Mouse (Mus musculus) heart, postnatal 14 days (tissue): ENCODE data around the gene Vamp9. TPM values are rescaled to one million over a fixed set of nuclear protein-coding genes. Genes with fewer than 3 reads are reported as not detected.

Experiments
- DNase-seq, 2 experiments: peaks; one replicate each; pipeline ENCODE4 v3.0.0; 2021 to 2022
- intact Hi-C: fragments of 180-260 bp; cut with DNase I; formaldehyde crosslinking; loops from one replicate; pipeline ENCODE4 v1.15.1; 2025
- total RNA-seq, 2 experiments: library from RNA; stranded (reverse); gene quantifications; 2 replicates each; pipeline ENCODE4 v1.2.3; 2021

Gene Vamp9
- total RNA-seq, 2 experiments from 2014 or later, result not detected

DNA sequence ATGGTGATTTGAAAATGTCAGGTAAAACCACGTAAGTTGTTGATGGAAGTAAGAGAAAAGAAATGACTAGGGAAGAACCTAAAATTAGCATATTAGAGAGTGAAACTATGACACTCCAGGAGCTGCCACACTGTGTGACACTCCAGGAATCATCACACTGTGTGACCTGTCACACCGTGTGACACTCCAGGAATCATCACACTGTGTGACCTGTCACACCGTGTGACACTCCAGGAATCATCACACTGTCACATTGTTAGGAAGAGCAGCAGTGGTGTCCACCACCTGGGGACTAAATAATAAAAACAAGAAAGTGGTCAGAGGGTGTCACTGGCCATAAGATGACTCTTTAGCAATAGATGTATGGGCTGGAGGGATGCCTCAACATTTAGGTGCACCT is 33.4 kb downstream of the Vamp9 start:
- intact Hi-C loops, result no loop called here
- no peak for DNase-seq

DNA sequence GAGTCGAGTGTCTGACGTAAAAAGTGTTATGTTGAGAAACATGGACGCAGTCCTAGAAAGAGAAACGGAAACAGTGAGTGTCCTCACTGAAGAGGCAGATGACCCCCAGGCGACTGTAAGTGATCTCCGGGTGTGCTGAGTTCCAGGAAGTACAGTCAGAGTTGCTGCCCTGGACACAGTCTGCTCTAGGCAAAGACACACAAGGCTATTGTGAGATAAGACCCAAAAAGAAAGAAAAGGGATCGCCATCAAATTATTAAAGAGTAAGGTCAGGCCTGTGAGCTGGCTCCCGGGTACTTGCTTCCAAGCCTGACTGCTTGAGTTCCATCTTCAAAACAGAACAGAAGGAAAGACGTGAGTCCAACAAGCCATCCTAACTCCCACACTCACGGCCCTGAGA is 35.2 kb downstream of the Vamp9 start:
- no peak for DNase-seq
- intact Hi-C loops, result no loop called here

DNA sequence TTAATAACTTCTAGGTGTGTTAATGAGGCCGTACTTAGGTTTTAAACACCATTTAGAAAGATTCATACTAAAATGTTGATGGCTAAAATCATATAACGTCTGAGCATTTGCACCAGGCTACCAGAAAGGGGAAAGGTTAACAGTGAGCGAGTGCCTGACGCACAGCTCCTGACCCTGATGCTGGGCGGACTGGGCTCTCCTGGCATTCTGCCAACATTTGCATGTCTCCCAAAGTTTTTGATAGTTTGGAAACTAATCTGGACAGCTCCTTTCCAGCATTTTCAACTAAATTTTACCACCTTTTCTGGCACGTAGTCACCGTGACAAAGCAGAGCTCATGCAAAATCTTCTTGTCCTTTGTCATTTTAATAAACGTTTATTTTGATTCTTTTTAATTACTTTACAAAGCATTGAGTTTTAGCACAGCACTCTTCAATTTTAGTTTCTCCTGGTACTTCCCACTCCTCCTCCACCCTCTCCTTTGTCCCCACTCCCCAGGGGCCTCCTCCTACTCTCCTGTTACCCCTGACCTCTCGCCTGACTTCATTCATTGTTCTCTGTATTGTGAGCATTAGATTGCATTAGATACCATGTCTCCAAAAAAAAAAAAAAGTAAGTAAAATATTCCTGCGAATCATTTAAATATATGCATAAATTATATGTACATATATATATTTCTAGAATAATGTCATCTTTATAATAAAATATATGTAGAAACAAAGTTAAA is 35.9 kb downstream of the Vamp9 start:
- intact Hi-C loops, result no loop called here
- no peak for DNase-seq

DNA sequence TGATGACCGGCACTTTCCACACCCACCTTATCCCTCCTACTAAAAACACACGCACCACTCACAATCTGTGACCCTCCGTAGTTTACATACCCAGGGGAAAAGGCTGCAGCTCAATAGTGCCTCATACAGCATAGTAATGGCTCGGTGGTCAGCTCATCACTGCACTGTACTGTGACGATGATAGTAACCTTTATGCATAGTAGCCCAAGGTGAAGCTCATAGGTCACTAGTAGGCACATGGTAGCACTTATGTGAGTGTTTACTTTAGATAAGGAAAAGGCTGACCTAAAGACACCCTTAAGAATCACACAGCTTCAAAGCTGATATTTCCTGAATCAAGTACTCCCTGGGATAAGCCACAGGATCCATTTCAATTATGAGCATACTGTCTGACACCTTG is 46.5 kb downstream of the Vamp9 start:
- DNase-seq, result no peak
- intact Hi-C loops, result no loop called here

DNA sequence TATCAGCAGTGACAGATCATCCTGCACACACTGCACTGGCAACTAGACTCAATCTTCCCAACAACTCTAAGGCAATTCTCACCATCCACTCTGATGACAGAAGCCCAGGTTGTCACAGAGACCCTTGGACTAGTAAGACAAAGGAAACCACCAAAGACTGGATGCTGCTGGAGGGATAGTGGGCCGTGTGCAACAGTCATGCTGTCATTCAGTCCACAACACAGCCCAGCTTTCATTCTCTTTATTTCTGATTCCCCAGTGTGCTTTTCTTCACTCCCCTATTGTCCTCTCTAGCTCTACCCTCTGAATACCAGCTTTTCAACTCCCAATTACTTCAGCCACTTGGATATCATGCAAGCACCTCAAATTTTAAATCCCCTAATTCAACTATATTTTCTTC is 47.8 kb downstream of the Vamp9 start:
- no peak for DNase-seq
- intact Hi-C loops, result no loop called here

- intact Hi-C loops, result no loop called here
- DNase-seq, result no peak
These were observed 52.6 kb downstream of the Vamp9 start for GRCm38 (mm10) chr5:99958666-99959065.

DNA sequence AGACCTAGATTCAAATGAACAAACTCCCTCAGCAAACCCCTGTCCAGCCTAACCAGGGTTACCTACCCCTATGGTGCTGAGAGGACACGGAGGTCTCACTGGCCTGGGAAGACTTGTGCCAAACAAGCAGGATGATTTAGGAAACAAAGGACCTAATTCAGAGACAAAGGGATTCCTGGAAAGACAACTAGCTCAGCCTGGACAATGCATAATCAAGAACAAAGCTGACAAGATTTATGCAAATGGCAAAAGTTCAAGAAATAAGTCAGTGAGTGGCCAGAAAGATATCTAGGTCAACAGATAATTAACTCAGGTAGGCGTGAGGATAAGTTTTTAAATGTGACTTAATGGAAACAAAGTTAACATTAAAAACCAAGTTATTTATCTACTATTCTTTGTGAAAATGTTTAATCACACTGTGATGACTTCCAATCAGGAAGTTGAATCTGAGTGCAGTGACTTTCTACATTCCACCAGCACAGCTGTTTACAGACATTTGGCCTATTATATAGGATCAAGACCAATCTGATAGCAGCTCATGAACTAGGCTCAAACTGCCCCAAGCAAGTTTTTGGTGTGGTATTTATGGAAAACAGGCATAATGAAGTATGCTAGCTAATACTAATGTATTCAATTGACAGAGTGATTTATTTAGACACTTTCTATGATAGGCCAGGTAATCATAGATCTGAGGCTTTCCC is 53.3 kb downstream of the Vamp9 start:
- DNase-seq, result no peak
- intact Hi-C loops, result no loop called here

GRCm38 (mm10) chr5:99959960-99960359 is 53.9 kb downstream of the Vamp9 start:
- intact Hi-C loops, result no loop called here
- no peak for DNase-seq

DNA sequence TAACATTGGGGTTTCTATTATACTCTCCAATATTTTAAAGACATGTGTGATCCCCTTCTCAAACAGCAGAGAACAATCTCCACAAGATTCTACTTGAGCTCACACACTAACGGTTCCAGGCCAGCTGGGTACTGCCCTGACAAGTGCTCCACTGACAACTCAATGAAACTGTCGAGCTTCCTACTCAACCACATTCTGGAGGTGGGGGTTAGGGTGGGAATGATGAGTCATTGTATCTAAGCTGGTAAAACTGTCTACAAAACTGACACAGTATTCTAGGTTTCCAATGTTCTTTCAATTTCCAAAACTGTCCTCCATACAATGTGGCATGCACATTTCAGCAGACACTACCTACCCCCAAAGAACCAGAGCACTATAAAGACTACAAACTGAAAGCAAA is 67.9 kb downstream of the Vamp9 start:
- peak in 1 of 2 experiments; percentile 9 for DNase-seq
- intact Hi-C loops, result loop anchor here (10.0 kb wide), 1 partner anchor 441 kb away; the partner anchor contains the start of gene Sec31a

GRCm38 (mm10) chr5:99975061-99975460 is 69.0 kb downstream of the Vamp9 start:
- intact Hi-C loops, result loop anchor here (5.0 to 10.0 kb wide), 2 partner anchors 48 to 440 kb away; partner anchors contain the start of gene Sec31a
- no peak for DNase-seq

GRCm38 (mm10) chr5:99975776-99976175 is 69.7 kb downstream of the Vamp9 start:
- DNase-seq, result no peak
- intact Hi-C loops, result loop anchor here (5.0 to 10.0 kb wide), 2 partner anchors 48 to 439 kb away; partner anchors contain the start of gene Sec31a

DNA sequence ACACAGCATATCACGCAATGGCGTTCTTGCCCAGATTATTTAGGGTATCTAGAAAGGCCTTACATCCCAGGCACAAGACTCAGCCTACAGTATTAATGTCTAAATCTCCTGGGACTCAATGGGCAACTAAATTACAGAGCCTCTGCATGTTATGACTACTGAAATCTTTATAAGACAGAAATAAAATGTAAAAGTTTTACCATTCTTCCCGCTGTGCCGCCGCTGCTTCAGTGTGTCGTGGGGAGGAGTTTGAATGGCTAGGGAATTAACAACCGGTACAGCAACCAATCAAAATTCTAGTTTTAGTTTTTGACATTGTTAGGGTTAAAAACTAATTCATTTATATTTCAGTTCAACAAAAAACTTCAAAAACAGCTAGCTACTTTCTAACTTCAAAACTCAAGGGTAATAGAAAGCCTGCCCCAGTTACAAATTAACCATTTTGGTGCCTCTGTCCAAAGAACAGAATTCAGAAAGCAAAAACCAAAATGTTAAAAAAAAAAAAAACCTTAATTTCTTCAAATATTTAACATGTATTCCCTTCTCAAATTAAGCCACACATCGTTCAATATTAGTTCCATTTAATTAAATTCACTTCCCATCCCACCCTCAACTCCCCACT is 70.4 kb downstream of the Vamp9 start:
- intact Hi-C loops, result loop anchor here (5.0 to 10.0 kb wide), 2 partner anchors 49 to 438 kb away; partner anchors contain the start of gene Sec31a
- DNase-seq, result peak in 1 of 2 experiments; percentile 14

- DNase-seq, result peak; percentile 83 to 85
- intact Hi-C loops, result loop anchor here (2.0 to 10.0 kb wide), 3 partner anchors 50 to 437 kb away; partner anchors contain the start of genes Enoph1, Hnrnpdl and Sec31a
These were observed 71.7 kb downstream of the Vamp9 start for GRCm38 (mm10) chr5:99977516-99978301.

DNA sequence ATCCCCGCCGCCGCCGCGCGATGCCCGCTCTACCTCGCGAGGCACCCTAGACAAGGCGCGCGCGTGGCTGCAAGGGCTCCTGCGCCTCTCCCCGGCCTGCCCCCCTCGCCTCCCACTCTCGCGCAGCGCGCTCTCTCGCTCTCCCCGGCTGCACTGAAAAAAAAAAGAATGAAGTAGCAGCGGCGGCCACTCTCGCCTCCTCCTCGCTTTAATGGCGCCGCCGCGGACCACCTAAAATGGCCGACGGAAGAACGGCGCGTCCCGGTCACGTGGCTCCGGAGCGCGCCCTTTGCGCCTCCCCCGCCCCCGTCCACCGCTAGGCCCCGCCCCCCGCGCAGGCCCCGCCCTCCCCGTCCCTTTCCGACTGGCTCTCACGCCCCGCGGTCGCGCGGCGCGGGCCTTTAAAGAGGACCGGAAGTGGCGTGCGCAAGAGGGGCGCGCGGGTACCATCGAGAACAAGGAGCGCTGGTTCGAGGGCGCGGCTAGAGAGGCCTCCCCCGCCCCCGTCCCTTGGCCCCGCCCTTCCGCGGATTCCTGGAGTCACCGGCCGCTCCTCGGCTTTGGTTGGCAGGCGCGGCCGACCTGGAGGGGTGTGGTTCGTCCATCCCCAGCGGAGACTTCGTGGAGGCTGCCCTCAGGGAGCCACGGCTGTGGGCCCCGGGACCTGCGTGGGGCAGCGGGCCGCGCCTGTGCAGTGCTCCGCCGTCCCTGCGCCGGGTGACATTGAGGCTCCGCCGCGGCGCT is 72.8 kb downstream of the Vamp9 start, which contains the start of the genes Hnrnpd and 4930524J08Rik:
Gene Hnrnpd, minus strand, starts transcription at position 240 of the 744 bp plus-strand sequence.
Gene 4930524J08Rik, plus strand, starts transcription at position 363 of the 744 bp plus-strand sequence.
- DNase-seq, result peak; percentile 93 to 94
- intact Hi-C loops, result loop anchor here (2.0 to 10.0 kb wide), 3 partner anchors 52 to 436 kb away; partner anchors contain the start of genes Enoph1, Hnrnpdl and Sec31a

DNA sequence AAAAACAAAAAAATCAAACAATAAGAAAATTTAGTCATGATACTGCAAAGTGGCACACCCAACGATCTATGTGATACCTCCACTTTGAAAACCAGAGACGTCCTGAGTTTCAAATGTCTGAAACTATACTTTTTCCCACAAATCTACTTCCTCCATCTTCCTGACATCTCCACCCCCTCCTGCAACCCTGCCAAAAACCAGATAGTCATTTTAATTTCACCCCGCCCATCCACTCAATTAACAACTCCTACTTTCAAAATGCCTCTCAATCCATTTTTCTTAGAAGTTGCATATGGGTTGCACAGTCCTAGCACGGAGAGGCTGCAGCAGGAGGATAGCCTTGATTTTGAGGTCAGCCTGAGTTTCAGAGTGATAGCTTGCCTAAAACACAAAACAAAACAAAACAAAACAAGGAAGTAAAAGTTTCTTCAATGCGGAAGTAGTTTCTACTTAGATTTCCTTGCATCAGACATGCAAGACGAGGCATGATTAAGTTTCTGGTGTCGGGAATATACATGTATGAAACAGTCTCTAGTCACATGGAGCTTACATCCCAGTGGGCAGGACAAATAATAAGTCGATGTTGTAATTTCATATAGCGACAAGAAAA is 77.5 kb downstream of the Vamp9 start:
- intact Hi-C loops, result no loop called here
- DNase-seq, result no peak

DNA sequence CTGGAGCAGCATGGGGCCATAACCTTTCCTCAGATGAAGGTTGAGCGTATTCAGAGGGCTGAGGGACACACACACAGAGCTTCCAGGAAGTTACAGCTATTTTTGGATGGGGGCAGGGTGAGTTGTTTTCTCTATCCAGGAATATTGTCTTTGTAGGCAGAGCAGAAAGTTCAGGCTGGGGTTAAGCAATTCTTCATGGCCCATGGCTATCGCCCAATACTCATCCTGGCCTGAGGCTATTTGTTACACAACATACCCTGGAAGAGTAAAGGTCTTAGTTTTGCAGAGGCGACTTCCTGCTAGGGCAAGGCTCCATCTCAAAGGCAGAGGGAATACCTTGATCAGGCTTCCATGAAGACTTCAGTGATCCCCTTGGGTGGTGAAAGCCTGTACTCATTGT is 88.1 kb downstream of the Vamp9 start:
- no peak for DNase-seq
- intact Hi-C loops, result no loop called here

- no peak for DNase-seq
- intact Hi-C loops, result no loop called here
These were observed 88.6 kb downstream of the Vamp9 start for GRCm38 (mm10) chr5:99994680-99995079.

- DNase-seq, result no peak
- intact Hi-C loops, result no loop called here
These were observed 94.0 kb downstream of the Vamp9 start for GRCm38 (mm10) chr5:100000048-100000447.

DNA sequence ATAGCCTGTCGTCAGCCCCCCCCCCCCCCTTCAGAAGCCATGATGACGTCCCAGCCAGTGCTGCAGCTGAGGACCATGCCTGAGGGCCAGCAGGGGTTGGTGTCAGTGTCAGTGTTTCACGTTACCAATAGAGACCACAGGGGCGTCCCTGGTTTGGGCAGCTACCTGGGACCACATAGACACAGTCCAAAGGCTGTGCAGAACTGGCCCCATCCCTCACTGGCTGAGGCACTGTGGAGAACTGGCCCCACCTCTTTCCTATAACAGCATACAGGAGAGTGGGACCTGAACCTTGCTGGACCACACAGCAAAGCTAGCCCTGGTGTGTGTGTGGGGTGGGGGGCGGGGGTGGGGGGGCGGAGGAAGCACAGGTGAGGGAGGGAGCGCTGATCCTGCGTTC is 94.4 kb downstream of the Vamp9 start:
- intact Hi-C loops, result no loop called here
- DNase-seq, result no peak
